Mouse (Mus musculus): ENCODE measurements around the gene Cd28.

Cd28 gene

DNA sequence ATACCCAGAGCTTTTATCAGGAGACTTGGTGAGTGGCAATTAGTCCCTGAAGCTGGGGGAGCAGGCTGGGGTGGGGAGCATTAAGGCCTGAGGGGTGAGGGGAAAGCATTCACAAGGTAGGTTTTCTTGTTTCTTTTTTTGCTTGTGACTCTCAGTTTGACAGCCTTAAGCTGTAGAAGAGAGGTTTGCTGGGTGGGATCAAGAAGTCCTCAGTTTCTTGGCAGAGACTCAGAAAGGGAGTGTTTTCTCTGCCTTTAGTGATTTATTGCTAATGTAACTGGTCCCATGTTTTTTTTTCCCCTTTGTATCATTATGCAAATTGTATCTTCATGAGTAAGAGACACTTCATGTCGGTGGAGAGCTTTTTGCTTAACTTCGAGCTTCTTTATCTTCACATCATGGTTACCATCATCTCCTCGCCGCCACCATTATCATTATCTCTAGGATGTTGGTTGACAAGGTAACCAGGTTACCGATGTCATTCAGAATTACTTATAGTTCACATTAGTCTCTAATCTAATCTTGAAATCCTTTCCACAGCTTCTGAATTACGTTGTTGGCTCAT, 33.7 kb downstream of the Cd28 start:
- no peak for DNase-seq (ENCODE audit: low spot score)

DNA sequence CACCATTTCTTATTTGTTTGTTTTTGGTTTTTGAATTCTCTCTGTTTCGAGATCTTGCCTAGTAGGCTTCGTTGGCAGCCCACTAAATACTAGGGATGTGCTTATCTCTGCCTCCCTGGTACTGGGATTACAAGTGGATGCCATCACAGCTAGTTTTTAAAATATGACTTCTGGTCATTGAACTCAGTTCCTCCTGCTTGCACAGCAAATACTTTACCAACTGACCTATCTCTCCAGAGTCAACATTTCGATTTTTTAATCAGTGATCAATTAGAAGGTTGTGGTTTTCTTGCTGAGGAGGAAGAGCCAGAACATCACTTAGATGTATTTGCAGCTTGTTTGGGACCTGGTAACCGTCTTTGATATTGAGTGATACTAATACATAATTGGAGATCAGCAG, 34.4 kb downstream of the Cd28 start:
- DNase-seq (ENCODE audit: low spot score) = no peak

DNA sequence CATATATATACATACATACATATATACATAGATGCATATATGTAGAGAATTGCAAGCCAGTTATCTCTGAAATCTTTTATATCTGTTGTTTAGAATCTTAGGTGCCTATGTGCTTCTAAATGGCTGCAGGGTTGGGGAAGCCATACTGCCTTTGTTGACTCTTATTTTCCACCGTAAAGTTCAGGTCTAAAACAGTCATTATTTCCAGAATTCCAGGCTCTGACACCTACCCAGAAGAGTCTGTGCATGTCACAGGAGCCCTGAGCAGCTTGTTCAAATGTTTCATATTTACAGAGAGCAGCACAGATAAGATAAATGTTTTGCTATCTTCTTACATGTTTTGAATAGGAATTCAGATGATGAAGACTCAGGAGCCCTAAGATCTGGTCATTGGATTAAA, 36.4 kb downstream of the Cd28 start:
- DNase-seq (ENCODE audit: low spot score) = no peak

DNA sequence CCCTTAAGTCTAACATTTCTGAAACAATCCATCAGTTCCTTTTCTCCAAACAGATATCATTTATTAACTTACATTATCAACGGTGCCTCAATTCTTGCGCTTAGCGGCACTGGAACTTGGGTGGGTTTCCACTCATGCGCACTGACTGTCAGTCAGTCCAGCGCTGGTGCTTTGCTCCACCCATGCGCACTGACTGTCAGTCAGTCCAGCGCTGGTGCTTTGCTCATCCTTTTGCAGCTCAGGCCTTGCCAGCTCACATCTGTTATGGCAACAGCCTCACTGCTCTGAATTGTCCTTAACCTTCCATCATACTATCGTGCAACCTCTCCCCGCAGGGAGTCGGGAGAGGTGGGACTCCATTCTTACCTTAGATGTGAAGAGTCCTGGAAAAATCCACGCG, 37.4 kb downstream of the Cd28 start:
- DNase-seq (ENCODE audit: low spot score) = no peak

DNA sequence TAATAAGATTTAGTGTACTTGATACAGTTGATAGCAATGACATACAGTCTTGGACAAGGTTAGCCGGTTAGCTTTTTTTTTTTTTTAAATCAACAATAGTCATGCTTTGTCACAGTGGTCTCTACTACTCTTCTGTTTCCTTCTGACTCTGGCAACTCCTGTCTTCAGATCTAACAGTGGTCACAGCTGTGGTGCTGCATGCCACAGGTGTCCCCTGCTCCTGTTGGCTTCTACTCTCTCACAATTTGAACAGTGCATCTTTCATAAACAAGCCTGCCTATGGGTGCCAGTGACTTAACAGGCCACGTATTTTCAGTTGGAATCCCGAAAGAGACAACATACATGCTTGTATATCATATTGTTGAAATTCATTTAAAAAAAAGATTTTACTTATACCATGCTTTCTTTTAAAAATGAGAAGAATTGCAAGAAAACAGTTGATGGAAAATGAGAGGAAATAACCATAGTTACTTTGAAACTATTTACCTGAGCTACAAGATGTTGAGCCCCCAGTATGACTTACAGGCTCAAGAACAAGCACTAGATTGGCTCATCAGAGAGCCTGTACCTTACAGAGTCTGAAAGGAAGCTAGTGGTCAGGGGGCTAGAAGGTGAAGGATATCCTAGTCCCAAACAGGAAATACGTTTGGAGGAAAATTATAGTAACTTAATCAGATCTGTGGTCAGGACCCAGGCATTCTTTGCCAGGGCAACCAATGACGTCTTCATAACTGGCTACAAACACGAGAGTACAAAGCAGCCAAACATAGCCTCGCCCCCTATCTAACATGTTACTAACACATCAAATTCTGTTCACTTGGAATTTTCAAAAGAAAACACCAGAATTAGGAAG, 39.0 kb downstream of the Cd28 start:
- DNase-seq (ENCODE audit: low spot score) = no peak

DNA sequence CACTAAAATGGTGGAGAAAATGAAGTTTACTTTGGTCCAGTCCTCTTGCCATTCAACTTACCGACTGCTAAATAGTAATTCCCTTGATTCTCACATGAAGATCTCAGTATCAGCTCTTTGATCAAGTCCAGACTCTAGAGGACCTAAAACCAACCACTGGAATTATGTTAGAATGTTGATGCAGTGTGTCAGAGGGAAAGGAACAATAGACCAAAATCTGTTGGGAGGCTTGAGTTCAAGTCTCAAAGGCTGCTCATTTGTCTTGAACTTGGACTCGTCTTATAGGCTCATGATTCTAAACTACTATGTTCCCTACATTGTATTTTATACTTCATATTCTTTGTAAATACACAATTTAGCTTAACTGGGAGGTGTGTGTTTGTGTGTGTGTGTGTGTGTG, 41.0 kb downstream of the Cd28 start:
- DNase-seq (ENCODE audit: low spot score) = no peak

DNA sequence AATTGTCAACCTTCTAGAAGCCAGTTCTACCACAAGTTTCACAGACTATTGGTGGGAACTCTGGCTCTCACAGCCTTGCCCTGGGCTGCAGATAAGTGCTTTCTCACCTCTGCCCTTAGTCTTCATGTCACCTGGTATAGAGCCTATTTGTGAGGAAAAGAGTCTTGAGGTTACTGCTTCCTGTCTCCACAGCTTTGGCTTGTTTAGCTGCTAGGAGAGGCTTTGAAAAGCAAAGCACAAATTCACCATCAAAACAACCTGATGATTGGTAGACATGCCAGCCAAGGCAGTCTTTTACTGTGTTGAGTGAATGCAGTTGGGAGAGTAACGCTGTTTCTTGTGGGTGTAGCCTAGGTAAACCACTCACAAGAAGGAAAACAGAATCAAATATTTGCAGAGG, 41.6 kb downstream of the Cd28 start:
- no peak for DNase-seq (ENCODE audit: low spot score)

DNA sequence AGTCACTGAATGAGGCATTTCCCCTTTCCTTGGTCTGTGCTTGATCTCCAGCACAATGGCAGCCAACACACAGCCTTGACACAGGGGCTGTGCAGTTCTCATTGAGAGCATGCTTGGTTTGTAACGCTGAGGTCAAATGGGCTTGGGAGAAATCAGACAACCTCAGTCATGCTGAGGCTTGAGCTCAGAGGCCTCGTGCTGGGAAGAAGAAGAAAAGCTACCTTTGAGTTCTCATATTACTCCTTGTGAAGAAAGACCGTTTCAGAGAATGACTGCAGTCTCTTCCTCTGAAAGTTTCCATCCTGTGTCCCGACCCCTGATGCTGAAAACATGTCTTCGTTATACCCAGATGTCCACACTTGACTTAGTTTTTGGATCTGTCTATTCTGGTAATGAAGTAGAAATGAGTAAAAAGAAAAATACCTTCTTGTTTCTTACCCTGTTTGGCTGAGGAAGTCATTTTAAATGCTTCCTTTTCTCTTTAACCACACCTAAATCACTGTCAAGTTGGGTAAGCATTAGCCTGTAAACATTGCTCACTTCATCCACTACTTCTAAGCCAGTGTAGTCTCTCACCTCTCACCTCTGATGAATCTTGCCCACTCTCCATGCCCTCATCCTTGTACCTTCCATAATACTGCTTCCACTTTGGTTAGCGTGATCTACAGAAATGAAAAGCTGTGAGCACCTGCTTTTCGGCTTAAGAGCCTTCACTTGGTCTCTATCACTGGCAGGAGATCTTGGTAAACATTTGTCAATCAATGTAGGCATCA, 43.1 kb downstream of the Cd28 start:
- DNase-seq (ENCODE audit: low spot score) = no peak

DNA sequence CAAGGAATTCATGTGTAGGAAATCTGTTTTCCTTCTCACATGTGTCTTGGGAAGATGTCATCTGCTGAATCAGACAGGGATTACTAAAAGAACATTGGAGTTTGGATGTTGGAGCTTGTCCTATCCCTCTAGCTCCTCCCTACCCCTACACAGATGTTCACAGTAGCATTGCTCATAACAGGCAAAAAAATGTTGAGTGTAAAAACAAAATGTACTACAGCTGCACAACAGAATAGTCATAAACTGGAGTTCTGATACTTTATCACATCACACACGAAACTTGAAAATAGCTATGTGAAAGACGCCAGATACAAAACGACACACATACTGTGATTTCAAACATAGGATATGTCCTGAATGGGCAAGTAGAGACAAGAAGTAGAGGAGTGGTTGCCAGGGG, 43.9 kb downstream of the Cd28 start:
- DNase-seq (ENCODE audit: low spot score) = no peak

DNA sequence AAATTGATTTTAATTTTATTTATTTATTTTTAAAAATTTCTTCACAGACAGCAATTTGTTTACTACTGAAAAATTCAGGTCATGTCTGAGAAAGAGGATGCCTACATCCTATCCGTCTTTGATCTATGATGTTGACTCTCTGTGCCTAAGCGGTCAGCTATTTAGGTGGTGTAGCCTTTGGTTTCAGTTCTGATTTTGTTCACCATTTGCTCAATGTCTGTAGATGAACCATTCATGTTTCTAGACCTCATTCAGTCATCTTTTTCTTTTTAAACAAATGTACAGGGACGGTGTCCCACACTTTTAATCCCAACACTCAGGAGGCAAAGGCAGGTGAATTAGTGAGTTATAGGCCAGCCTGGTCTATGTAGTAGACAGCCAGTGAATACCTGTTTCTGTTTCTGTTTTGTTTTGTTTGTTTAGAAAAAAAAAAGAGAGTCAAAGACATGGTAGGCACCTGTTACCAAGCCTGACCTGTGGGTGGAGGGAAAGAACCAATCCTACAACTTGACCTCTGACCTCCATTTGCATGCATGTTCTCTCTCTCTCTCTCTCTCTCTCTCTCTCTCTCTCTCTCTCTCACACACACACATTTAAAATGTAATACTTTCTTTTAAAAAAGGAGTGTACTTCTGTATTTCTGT, 45.0 kb downstream of the Cd28 start:
- no peak for DNase-seq (ENCODE audit: low spot score)

DNA sequence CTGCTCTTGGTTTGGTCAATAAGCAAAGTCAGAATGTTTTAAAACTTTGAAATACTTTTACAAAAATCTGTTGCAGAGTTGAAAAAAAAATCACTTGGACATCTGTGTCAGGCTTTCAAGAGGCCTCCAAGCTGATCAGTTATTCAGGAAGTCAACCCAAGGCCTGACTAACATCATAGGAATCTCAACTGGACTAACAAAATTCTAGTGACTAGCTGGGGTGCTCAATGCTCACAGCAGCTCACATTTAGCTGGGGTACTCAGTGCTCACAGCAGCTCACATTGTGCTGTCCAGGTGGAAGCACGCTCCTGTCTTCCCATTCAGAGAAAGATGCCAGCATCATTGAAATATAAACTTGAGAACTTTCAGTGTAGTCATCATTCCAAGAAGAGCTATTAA, 45.9 kb downstream of the Cd28 start:
- no peak for DNase-seq (ENCODE audit: low spot score)

DNA sequence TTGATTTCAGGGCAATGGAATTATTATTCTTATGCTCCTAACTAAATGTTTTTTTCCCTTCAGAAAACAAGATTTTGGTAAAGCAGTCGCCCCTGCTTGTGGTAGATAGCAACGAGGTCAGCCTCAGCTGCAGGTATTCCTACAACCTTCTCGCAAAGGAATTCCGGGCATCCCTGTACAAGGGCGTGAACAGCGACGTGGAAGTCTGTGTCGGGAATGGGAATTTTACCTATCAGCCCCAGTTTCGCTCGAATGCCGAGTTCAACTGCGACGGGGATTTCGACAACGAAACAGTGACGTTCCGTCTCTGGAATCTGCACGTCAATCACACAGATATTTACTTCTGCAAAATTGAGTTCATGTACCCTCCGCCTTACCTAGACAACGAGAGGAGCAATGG, 46.3 kb downstream of the Cd28 start:
- DNase-seq (ENCODE audit: low spot score) = no peak

DNA sequence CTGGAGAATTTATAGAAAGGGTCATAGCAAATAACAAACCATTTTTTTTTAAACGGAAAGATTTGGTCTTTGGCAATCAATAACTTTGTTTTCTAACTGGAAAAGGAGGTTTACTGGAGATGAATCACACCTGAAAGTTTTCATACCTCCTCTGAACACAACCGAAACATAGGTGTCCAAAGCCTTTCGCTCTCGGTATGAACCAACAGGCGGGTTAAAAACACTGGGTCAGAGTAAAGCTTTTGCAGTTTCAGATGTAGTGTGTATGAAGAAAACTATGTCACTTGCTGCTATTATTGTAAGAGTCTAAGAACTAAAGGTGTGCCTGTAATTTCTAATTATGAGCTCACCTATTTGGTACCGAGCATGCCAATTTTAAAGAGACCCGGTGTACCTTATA, 55.2 kb downstream of the Cd28 start:
- DNase-seq (ENCODE audit: low spot score) = no peak

DNA sequence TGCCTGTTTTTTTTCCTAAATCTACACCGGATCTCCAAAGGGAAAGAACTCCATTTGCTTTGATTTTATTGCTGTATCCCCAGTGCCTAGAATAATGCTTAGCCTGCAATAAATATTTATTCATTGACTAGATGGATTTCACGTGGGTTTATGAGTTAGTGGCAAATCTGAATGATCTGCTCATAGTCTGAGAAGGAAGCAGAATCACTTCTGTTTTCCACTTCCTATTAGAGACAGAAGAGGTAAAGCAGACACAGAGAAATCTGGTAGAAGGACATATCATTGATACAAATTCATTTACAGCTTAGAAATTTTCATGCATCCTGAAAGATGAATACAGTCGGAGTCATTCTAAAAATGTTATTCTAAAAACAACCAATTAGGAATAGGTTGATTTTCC, 56.6 kb downstream of the Cd28 start:
- DNase-seq (ENCODE audit: low spot score) = no peak

DNA sequence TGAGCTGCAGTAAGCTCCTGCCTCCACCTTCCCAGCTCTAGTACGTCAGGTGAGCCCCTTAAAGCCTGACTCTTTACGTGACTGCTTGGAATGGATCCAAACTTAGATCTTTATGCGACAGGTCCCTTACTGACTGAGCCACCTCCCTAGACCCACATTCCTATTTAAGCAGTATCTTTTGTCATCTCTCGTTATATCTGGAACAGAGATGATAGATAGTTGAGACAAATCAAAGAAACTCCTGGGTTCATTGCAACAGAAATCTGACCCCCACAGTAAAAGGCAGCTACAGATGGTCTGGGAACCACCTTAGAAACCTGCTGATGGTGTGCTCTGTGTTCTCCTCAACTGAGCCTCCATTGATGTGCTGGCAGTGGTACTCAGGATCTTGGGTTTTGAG, 59.6 kb downstream of the Cd28 start:
- no peak for DNase-seq (ENCODE audit: low spot score)

DNA sequence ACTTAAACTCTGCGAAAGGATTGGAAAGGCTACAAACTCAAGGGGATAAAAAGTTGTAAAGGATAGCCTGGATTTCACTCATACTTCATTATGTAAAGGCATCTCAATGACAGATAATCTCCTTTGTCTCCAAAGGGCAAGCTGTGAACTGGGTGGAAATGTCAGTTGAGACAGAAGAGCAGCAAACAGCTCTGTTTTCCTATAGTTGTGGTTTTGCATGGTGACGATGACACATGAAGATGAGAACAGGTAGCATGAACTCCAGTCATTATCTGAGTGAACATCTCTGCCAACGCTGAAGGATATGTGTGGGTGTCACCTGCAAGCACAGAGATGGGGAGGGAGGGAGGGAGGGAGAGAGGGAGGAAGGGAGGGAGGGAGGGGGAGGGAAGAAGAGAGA, 60.3 kb downstream of the Cd28 start:
- no peak for DNase-seq (ENCODE audit: low spot score)

DNA sequence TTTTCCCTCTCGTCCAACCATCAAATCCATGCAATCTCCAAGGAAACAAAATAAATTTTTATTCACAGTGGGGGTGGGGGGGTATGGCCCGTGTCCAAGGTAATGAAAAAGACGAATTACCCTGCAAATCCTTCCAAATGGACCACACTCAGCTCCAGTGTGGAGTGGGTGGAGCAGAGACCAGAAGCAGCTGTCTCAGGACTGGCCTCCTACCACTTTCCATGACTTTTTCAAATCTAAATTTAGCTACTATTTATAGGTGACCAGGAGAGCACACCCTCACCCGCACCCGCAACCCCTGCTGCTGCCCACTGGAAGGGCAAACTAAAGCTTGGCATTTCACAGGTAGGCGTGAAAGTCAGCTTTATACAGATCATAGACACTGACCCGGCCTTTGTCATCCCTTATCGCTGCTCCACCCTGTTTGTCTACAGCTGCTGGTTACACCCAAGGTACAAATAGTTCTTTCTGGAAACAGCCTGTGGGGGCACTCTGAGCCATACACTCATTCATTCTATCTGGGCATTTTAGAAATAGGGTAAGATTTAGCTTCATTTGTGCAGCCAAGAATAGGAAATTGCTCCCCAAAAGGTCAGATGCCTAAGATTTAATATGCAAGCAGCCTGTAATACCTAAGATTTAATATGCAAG, 62.0 kb downstream of the Cd28 start:
- no peak for DNase-seq (ENCODE audit: low spot score)

DNA sequence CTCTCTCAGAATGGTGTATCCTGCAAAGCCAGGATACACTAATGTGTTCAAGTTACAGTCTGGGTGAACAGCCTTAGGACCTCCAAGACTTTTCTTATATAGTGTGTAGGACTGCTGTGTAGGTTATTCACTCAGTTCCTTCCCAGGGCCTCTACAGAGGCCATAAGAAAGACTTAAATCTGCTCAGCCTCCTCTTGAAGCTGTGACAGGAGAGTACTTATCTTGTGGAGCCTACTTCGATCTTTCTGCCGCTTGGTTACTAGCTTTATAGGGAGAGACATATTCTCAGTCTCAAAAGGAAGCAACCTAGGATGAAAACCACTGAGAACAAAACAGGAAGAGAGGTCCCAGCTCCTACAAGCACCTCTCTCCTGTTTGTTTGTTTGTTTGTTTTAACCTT, 62.6 kb downstream of the Cd28 start:
- no peak for DNase-seq (ENCODE audit: low spot score)

DNA sequence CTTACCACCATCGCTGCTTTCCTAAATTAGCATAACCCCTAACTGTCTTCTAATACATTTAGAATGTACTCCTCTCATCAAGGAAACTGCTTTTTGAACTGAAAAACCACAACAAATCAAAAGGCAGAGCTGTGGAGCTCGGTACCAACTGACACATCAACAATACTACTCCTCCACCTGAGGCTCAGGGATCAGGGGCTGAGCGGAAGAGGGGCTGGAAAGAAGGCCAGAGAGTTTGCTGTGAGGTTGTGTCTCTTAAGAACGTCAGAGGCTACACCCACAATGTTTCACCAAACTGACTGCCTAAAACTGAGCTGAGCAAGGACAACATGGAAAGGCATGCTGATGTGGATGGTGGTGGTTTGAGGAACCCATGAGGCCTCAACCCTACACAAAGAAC, 65.1 kb downstream of the Cd28 start:
- DNase-seq (ENCODE audit: low spot score) = no peak

DNA sequence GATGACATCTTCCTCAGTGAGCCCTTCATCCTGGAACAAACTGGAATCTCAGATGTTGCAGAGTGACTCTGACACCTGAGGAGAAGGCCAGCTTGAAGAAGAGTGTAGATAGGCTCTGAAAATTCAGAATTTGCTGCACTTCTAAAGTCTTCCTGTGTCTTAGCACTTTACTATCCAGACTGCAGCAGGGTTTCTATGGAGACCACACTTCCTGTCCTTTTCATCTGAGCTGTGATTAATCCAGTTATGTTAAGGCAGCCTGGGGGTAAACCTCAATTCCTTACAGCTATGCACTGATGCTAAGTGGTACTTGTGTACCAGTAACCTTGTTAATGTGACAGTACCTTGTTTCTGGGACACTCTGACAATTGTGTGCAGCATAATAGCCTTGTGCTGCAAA, 77.1 kb downstream of the Cd28 start:
- no peak for DNase-seq (ENCODE audit: low spot score)

DNA sequence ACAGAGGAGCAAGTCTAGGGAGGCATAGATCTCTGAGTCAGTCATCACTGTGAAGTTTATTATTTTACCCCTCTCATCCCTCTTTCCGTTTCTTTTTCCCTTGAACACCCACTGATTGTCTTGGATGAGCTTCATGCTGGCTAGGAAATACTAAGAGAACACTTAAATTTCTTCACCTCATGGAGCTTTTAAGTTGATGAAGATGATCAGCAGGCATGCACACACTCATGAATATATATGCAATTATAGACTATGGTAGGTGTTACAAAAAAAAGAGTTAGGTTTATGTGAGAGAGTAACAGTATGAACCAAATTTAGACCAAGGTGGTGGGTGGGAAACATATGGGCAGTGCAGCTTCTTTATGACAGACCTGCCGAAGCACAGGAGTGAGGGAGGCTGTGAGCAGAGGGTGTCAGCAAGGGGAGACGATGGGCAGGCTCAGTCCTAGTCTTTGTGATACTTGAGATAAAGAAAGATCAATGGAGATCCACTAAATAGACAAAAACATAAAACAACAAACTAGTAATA, 79.1 kb downstream of the Cd28 start:
- peak; percentile 16 for DNase-seq (ENCODE audit: low spot score)

DNA sequence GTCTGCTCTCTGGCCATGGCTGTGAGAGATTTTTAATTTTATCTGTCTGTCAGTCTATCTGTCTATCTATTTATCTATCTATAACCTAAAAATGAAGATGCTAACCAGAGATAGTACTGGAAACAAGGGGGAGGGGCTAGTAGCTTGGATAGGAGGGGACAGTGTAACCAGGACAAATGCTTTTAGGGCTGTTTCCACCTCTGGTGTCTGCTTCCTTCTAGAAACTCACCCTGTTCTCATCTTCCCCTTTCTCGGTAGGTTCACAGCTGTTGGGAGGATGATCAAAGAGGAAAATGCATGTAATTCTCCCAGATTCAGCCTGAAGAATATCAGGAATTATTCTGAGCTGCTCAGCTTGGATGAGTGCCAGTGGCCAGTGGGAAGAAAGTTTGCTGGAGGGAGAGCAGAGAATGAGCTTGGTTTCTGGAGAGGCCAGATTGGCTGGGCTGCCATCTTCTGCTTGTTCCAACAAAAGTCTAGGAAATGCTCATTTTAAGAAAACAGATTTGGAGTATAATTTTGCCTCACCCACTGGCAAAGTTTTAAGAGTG, 83.3 kb downstream of the Cd28 start:
- DNase-seq (ENCODE audit: low spot score) = no peak

Measured in left cerebral cortex, adult 11 months (tissue).